ENCODE assay signal across 17 mouse cellular contexts in the genomic region with DNA sequence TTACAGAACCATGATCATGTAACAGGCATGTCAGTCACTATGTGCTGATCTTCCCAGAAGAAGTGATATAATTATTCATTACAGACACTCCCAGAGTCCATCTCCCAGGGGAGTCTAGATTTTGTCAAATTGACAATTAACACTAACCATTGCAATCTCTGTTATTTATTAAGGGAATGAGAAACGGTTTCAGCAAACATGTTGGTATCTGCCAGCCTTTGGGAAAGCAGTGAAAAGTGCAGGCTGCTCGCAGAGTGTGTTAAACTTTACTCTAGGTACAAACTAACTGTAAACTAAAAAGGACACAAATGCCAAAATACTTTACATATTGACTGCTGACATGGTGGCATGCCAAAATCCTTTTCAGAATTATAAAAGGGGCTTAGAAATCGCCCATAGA.
"Had no signal": no experiment of that assay in that cellular context is flagged by ENCODE, and none has a peak within 500 bp of the region (broad histone marks: within the 10 kb centered on the region; RNA-seq: fewer than 3 reads in every experiment).

No protein-coding gene starts in this region.

- DNase-seq: lung, adult 2 months; lung, postnatal 14 days; lung, postnatal 36 days; right cerebral cortex, postnatal 14 days; thymus, adult 2 months; thymus, postnatal 25 days; thymus, postnatal 4 days had no signal

- H3K36me3 ChIP-seq: lung, embryonic 15.5 days; midbrain, embryonic 13.5 days; midbrain, embryonic 15.5 days; neural tube, embryonic 12.5 days; stomach, embryonic 15.5 days had no signal

- H3K9ac ChIP-seq: lung, embryonic 15.5 days; midbrain, embryonic 13.5 days; midbrain, embryonic 15.5 days; neural tube, embryonic 12.5 days; stomach, embryonic 15.5 days had no signal

- H3K9me3 ChIP-seq: lung, embryonic 15.5 days; megakaryocyte, embryonic 14.5 days; midbrain, embryonic 13.5 days; midbrain, embryonic 15.5 days; stomach, embryonic 15.5 days had no signal

- ATAC-seq: lung, postnatal 0 days; midbrain, embryonic 13.5 days; midbrain, embryonic 15.5 days had no signal

- H3K4me1 ChIP-seq: lung, embryonic 15.5 days; megakaryocyte, embryonic 14.5 days; midbrain, embryonic 13.5 days; midbrain, embryonic 15.5 days; neural tube, embryonic 12.5 days; stomach, embryonic 15.5 days had no signal

- H3K27me3 ChIP-seq: lung, embryonic 15.5 days; megakaryocyte, embryonic 14.5 days; midbrain, embryonic 13.5 days; midbrain, embryonic 15.5 days; neural tube, embryonic 12.5 days; stomach, embryonic 15.5 days had no signal

- H3K27ac ChIP-seq: lung, embryonic 15.5 days; macrophage; midbrain, embryonic 13.5 days; midbrain, embryonic 15.5 days; neural tube, embryonic 12.5 days; stomach, embryonic 15.5 days; stomach, postnatal 0 days had no signal

- H3K4me2 ChIP-seq: lung, embryonic 15.5 days; midbrain, embryonic 11.5 days; midbrain, embryonic 13.5 days; midbrain, embryonic 15.5 days; neural tube, embryonic 12.5 days; stomach, embryonic 15.5 days had no signal

- H3K4me3 ChIP-seq: lung, embryonic 15.5 days; megakaryocyte, embryonic 14.5 days; midbrain, embryonic 13.5 days; midbrain, embryonic 15.5 days; neural tube, embryonic 12.5 days; stomach, embryonic 15.5 days had no signal
